Mouse (Mus musculus) gonadal fat pad, adult 2 months (tissue): Measurements from ENCODE around the gene Vmn1r117. TPM values are rescaled to one million over a fixed set of nuclear protein-coding genes. Genes with fewer than 3 reads are reported as not detected.
"Not testable (repeated sequence)": the region's sequence is repeated elsewhere in the genome, so short reads cannot be mapped to it uniquely, and the experiment has no call there.

ENCODE experiments used
- DNase-seq: peaks from one replicate; pipeline ENCODE4 v3.0.0-alpha.2; 2012; ENCODE audit warnings: low read depth
- polyA plus RNA-seq: library from polyadenylated mRNA; depleted of rRNA; stranded (reverse); fragments of >200 nt; gene quantifications from 2 replicates; pipeline ENCODE4 v1.2.3, GENCODE M21; 2012; rRNA removed

The Vmn1r117 gene
- polyA plus RNA-seq, result not detected in 2 replicates

DNA sequence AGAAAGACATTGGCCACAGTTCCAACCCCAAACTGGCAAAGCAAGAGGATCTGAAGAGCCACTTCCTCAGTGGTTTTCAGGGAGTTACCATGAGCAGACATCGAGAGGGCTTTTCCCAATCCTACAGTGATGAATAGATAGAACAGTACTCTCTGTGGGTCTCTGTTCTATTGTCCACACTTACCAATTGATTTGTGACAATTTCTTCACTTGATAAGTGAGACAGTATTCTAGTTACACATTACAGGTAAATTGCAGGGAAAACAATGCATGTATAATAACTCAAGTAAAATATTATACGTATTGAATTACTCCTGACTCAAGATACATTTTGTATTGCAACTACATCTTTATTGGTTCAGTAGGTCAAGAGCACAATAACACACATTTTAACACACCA lies at the start of gene Vmn1r117:
Vmn1r117 (minus strand) TSS at position 101 of the 400 bp plus-strand sequence.
- DNase-seq, result not testable (repeated sequence)

- not testable (repeated sequence) for DNase-seq
Measured at GRCm38 (mm10) chr7:20912247-20912646, 28.3 kb upstream of the Vmn1r117 start, which contains the start of gene Vmn1r118. Gene Vmn1r118, minus strand, starts transcription at chr7:20912347.

DNA sequence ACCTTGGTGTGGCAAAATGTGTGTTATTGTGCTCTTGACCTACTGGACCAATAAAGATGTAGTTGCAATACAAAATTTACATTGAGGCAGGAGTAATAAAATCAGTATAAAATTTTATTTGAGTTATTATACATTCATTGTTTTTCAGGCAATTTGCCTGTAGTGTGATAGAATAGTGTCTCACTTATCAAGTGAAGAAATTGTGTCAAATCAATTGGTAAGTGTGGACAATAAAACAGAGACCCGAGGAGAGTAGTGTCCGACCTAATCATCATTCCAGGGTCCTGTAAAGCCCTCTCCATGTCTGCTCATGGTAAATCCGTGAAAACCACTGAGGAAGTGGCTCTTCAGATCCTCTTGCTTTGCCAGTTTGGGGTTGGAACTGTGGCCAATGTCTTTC lies 12.0 kb downstream of the Vmn1r117 start, which contains the start of gene Vmn1r116:
Vmn1r116 (plus strand) TSS at position 301 of the 400 bp plus-strand sequence.
- DNase-seq, result not testable (repeated sequence)

- not testable (repeated sequence) for DNase-seq
Measured at GRCm38 (mm10) chr7:20844885-20845284, 39.0 kb downstream of the Vmn1r117 start, which contains the start of gene Vmn1r115. Gene Vmn1r115, minus strand, starts transcription at chr7:20844985.

Other genes starting within 250 kb of the Vmn1r117 start
- not detected in 2 replicates for gene Vmn1r107, start 215.2 kb downstream of the Vmn1r117 start, polyA plus RNA-seq
- not detected in 2 replicates for gene Vmn1r111, start 180.9 kb downstream of the Vmn1r117 start, polyA plus RNA-seq
- gene Gm10668, start 153.5 kb downstream of the Vmn1r117 start, polyA plus RNA-seq, result not detected in 2 replicates
- gene Vmn1r112, start 112.9 kb downstream of the Vmn1r117 start, polyA plus RNA-seq, result not detected in 2 replicates
- not detected in 2 replicates for gene Vmn1r113, start 96.8 kb downstream of the Vmn1r117 start, polyA plus RNA-seq
- not detected in 2 replicates for gene Vmn1r114, start 71.9 kb downstream of the Vmn1r117 start, polyA plus RNA-seq
- gene Vmn1r115, start 39.1 kb downstream of the Vmn1r117 start, polyA plus RNA-seq, result not detected in 2 replicates
- not detected in 2 replicates for gene Vmn1r116, start 11.9 kb downstream of the Vmn1r117 start, polyA plus RNA-seq
- gene Vmn1r118, start 28.2 kb upstream of the Vmn1r117 start, polyA plus RNA-seq, result not detected in 2 replicates
- gene Vmn1r119, start 128.3 kb upstream of the Vmn1r117 start, polyA plus RNA-seq, result not detected in 2 replicates
- gene Vmn1r120, start 169.7 kb upstream of the Vmn1r117 start, polyA plus RNA-seq, result not detected in 2 replicates
- not detected in 2 replicates for gene Vmn1r121, start 214.4 kb upstream of the Vmn1r117 start, polyA plus RNA-seq